Mouse (Mus musculus): ENCODE measurements around the gene 2010315B03Rik. TPM values are rescaled to one million over a fixed set of nuclear protein-coding genes. Genes with fewer than 3 reads are reported as not detected.
A peak's percentile ranks its signal among the peaks of the same experiment; 100 is the strongest.
"Not testable (repeated sequence)": the region's sequence is repeated elsewhere in the genome, so short reads cannot be mapped to it uniquely, and the experiment has no call there.

Gene 2010315B03Rik
- polyA plus RNA-seq, 1 experiment from 2014 or later: 18.5 TPM

GRCm38 (mm10) chr9:124262987-124263717 lies 49.3 kb downstream of the 2010315B03Rik start:
- no peak for TF ChIP-seq CTCF (IDR thresholded peaks at IDR 0.05; ENCODE audit: low read depth)
- 64% methylated on average over 4 of the region's 4 CpGs for WGBS
- Histone ChIP-seq H3K9me3 (ENCODE audit: control insufficient read depth) (no peaks in the 10 kb centered on the region), H3K9ac (ENCODE audit: low read depth, low read length) (no peak overlapping the region), H3K4me1 (replicated peaks; ENCODE audit: control insufficient read depth, insufficient read depth, low read length) (no peaks in the 10 kb centered on the region), H3K4me3 (ENCODE audit: low read depth, low read length) (no peak overlapping the region), H3K27me3 (replicated peaks; ENCODE audit: control insufficient read depth, insufficient read depth, low read length) (no peaks in the 10 kb centered on the region), H3K4me2 (replicated peaks; ENCODE audit: low read depth) (0 out of 2 replicates have a peak overlapping the region, but pooled peaks have one; percentile 24), H3K36me3 (ENCODE audit: control insufficient read depth, insufficient read depth) (no peaks in the 10 kb centered on the region), H3K27ac (ENCODE audit: low read depth, low read length) (peak overlapping the region; percentile 75)
- peak; percentile 87 for ATAC-seq

DNA sequence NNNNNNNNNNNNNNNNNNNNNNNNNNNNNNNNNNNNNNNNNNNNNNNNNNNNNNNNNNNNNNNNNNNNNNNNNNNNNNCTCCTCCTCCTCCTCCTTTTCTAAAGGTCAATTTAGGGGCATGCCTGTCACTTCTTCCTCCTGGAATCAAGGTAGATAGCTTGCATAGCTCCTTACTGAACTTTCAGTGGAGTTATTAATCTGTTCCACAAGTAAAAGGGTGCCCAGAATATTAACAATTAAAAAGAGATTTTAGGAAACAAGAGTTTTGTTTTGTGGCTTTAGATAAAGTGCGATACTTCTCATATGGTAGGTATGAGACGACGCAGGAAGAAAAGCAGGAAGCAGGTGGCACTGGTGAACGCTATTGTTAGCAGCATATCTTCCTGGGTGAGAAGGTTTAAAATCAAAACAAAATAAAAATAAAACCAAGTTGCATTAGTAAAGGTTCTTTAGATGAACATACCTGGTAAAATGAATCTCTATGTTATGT lies 54.4 kb downstream of the 2010315B03Rik start:
- H3K27me3 ChIP-seq (replicated peaks; ENCODE audit: control insufficient read depth, insufficient read depth, low read length): no peaks in the 10 kb centered on the region
- no peak overlapping the region for H3K9ac ChIP-seq (ENCODE audit: low read depth, low read length)
- H3K4me3 ChIP-seq (ENCODE audit: low read depth, low read length): no peak overlapping the region
- H3K4me1 ChIP-seq (replicated peaks; ENCODE audit: control insufficient read depth, insufficient read depth, low read length): no peaks in the 10 kb centered on the region
- WGBS: 33% methylated on average over 4 of the region's 4 CpGs
- no peak for TF ChIP-seq CTCF (IDR thresholded peaks at IDR 0.05; ENCODE audit: low read depth)
- peaks cover 13% of the 10 kb centered on the region for H3K9me3 ChIP-seq (ENCODE audit: control insufficient read depth)
- no peak for ATAC-seq
- 0 out of 2 replicates have a peak overlapping the region, but pooled peaks have one; percentile 28 for H3K4me2 ChIP-seq (replicated peaks; ENCODE audit: low read depth)
- no peaks in the 10 kb centered on the region for H3K36me3 ChIP-seq (ENCODE audit: control insufficient read depth, insufficient read depth)
- H3K27ac ChIP-seq (ENCODE audit: low read depth, low read length): no peak overlapping the region

GRCm38 (mm10) chr9:124257200-124258066 lies 55.1 kb downstream of the 2010315B03Rik start:
- peak; percentile 70 for ATAC-seq
- Histone ChIP-seq H3K4me2 (replicated peaks; ENCODE audit: low read depth) (no peak overlapping the region), H3K4me3 (ENCODE audit: low read depth, low read length) (no peak overlapping the region), H3K4me1 (replicated peaks; ENCODE audit: control insufficient read depth, insufficient read depth, low read length) (no peaks in the 10 kb centered on the region), H3K9ac (ENCODE audit: low read depth, low read length) (no peak overlapping the region), H3K36me3 (ENCODE audit: control insufficient read depth, insufficient read depth) (no peaks in the 10 kb centered on the region), H3K9me3 (ENCODE audit: control insufficient read depth) (peaks cover 13% of the 10 kb centered on the region), H3K27me3 (replicated peaks; ENCODE audit: control insufficient read depth, insufficient read depth, low read length) (no peaks in the 10 kb centered on the region), H3K27ac (ENCODE audit: low read depth, low read length) (no peak overlapping the region)
- WGBS: 82% methylated on average over 1 of the region's 1 CpGs
- no peak for TF ChIP-seq CTCF (IDR thresholded peaks at IDR 0.05; ENCODE audit: low read depth)

DNA sequence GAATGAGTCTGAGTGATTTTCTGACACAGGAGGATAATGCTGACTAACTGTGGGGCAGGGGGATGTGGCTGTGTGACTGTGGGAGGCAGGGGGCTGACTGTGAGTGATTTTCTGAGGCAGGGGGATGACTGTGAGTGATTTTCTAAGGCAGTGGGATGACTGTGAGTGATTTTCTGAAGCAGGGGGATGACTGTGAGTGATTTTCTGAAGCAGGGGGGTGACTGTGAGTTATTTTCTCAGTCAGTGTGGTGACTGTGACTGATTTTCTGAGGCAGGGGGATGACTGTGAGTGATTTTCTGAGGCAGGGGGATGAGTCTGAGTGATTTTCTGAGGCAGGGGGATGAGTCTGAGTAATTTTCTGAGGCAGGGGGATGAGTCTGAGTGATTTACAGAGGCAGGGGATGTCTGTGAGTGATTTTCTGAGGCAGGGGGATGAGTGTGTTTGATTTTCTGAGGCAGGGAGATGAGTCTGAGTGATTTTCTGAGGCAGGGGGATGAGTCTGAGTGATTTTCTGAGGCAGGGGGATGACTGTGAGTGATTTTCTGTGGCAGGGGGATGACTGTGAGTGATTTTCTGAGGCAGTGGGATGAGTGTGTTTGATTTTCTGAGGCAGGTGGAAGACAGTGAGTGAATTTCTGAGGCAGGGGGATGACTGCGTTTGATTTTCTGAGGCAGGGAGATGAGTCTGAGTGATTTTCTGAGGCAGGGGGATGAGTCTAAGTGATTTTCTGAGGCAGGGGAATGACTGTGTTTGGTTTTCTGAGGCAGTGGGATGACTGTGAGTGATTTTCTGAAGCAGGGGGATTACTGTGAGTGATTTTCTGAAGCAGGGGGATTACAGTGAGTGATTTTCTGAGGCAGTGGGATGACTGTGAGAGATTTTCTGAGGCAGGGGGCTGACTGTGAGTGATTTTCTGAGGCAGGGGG lies 56.0 kb downstream of the 2010315B03Rik start:
- H3K4me1 ChIP-seq (replicated peaks; ENCODE audit: control insufficient read depth, insufficient read depth, low read length); H3K4me2 ChIP-seq (replicated peaks; ENCODE audit: low read depth); H3K9ac ChIP-seq (ENCODE audit: low read depth, low read length); H3K27me3 ChIP-seq (replicated peaks; ENCODE audit: control insufficient read depth, insufficient read depth, low read length); H3K27ac ChIP-seq (ENCODE audit: low read depth, low read length); H3K36me3 ChIP-seq (ENCODE audit: control insufficient read depth, insufficient read depth): not testable (repeated sequence)
- peak; percentile 64 for ATAC-seq
- Histone ChIP-seq H3K4me3 (ENCODE audit: low read depth, low read length) (0 out of 2 replicates have a peak overlapping the region, but pooled peaks have one; percentile 0), H3K9me3 (ENCODE audit: control insufficient read depth) (peaks cover 13% of the 10 kb centered on the region)
- WGBS: 16% methylated on average over 1 of the region's 1 CpGs

DNA sequence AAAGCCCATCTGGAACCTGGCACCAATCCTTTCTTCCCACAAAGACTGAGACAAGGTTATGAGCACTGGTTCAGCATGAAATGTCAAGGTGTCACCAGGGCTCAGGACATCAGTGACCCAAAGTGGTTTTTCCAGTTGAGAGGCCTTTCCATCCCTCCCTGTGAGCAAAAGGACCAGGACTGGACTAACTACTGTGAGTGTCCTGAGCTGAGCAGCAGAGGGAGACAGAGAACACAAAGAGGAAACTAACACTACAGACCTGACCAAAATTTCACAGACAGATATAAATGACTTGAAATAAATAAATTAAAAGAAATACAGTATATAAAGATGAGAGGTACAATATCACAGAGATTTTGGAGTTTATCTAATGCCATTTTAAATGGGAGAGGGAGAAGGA lies 61.1 kb downstream of the 2010315B03Rik start:
- Histone ChIP-seq H3K27ac (ENCODE audit: low read depth, low read length) (no peak overlapping the region), H3K4me1 (replicated peaks; ENCODE audit: control insufficient read depth, insufficient read depth, low read length) (no peaks in the 10 kb centered on the region), H3K36me3 (ENCODE audit: control insufficient read depth, insufficient read depth) (no peaks in the 10 kb centered on the region), H3K4me3 (ENCODE audit: low read depth, low read length) (no peak overlapping the region), H3K9ac (ENCODE audit: low read depth, low read length) (no peak overlapping the region), H3K4me2 (replicated peaks; ENCODE audit: low read depth) (no peak overlapping the region), H3K9me3 (ENCODE audit: control insufficient read depth) (peaks cover 4% of the 10 kb centered on the region), H3K27me3 (replicated peaks; ENCODE audit: control insufficient read depth, insufficient read depth, low read length) (no peaks in the 10 kb centered on the region)
- peak; percentile 64 for TF ChIP-seq CTCF (IDR thresholded peaks at IDR 0.05; ENCODE audit: low read depth)
- no peak for ATAC-seq

Other genes with a start within 250 kb of the 2010315B03Rik start
- gene Ccr2, start 210.7 kb downstream of the 2010315B03Rik start, polyA plus RNA-seq (2015; fragmentation: Nextera tagmentation; extraction: Ambion mirVana): 0.85 and 1.2 TPM in 2 replicates
- 0.74 and 1.1 TPM in 2 replicates for gene Ccr5, start 191.2 kb downstream of the 2010315B03Rik start, polyA plus RNA-seq (2015; fragmentation: Nextera tagmentation; extraction: Ambion mirVana)
- 93.5 and 105 TPM in 2 replicates for gene Ppp2r3d, start 164.2 kb upstream of the 2010315B03Rik start, polyA plus RNA-seq (2015; fragmentation: Nextera tagmentation; extraction: Ambion mirVana)
- gene Gm21836, start 181.1 kb upstream of the 2010315B03Rik start, polyA plus RNA-seq (2015; fragmentation: Nextera tagmentation; extraction: Ambion mirVana): not detected in 2 replicates

All from intestine, postnatal 0 days (tissue).